Mouse (Mus musculus) olfactory bulb, adult 2 months (tissue): Measurements from ENCODE around the gene Sorbs1.

Experiments
- CTCF ChIP-seq: fragments of 200-500 bp; IDR thresholded peaks from 2 replicates; pipeline ENCODE4 v1.5.1; 2012; ENCODE audit warnings: low read depth, mild to moderate bottlenecking, low read length, moderate library complexity; ENCODE audit not compliant: insufficient read depth
- POLR2A ChIP-seq: fragments of 200-500 bp; IDR thresholded peaks from 2 replicates; pipeline ENCODE4 v1.6.1; 2012; ENCODE audit warnings: mild to moderate bottlenecking, low read depth, low read length, moderate library complexity; ENCODE audit not compliant: insufficient read depth

- TF ChIP-seq POLR2A (no peak), CTCF (no peak)
These were observed 106.9 kb downstream of the Sorbs1 start for GRCm38 (mm10) chr19:40406661-40407060.
